Mouse (Mus musculus) stomach, embryonic 15.5 days (tissue): ENCODE data around the gene Arsb. TPM values are rescaled to one million over a fixed set of nuclear protein-coding genes. Genes with fewer than 3 reads are reported as not detected.
"Not testable (repeated sequence)": the region's sequence is repeated elsewhere in the genome, so short reads cannot be mapped to it uniquely, and the experiment has no call there.

Experiments used
- ATAC-seq: fragments of 200-750 bp; cut with Nextera tagmentation; 2 replicates; pipeline ENCODE4 v1.8.0; 2017; ENCODE audit warnings: low read depth, moderate number of reproducible peaks, moderate TSS enrichment; ENCODE audit not compliant: insufficient read depth, low FRiP score
- H3K27ac ChIP-seq: fragments of 300-500 bp; sonication (generic); 2 replicates; pipeline ENCODE4 v1.5.1; 2015; ENCODE audit warnings: mild to moderate bottlenecking, inconsistent platforms
- H3K27me3 ChIP-seq: fragments of 300-500 bp; sonication (generic); replicated peaks from 2 replicates; pipeline ENCODE4 v1.6.1; 2015; ENCODE audit warnings: inconsistent platforms
- H3K36me3 ChIP-seq: fragments of 300-500 bp; sonication (generic); 2 replicates; pipeline ENCODE4 v1.6.1; 2015; ENCODE audit warnings: inconsistent platforms
- H3K4me1 ChIP-seq: fragments of 300-500 bp; sonication (generic); 2 replicates; pipeline ENCODE4 v1.6.1; 2015; ENCODE audit warnings: inconsistent platforms
- H3K4me2 ChIP-seq: fragments of 300-500 bp; sonication (generic); 2 replicates; pipeline ENCODE4 v1.6.1; 2015; ENCODE audit warnings: mild to moderate bottlenecking, inconsistent platforms
- H3K4me3 ChIP-seq: fragments of 300-500 bp; sonication (generic); replicated peaks from 2 replicates; pipeline ENCODE4 v1.5.1; 2015; ENCODE audit warnings: inconsistent platforms
- H3K9ac ChIP-seq: fragments of 300-500 bp; sonication (generic); 2 replicates; pipeline ENCODE4 v1.6.1; 2015; ENCODE audit warnings: inconsistent platforms
- H3K9me3 ChIP-seq: fragments of 300-500 bp; sonication (generic); 2 replicates; pipeline ENCODE4 v1.6.1; 2016; ENCODE audit warnings: inconsistent platforms
- WGBS: fragments of 180-500 bp; shearing (Covaris S2); methylation state at CpG from one replicate; pipeline ENCODE4 v1.1.7; 2015; 5-methylcytosine and 5-hydroxymethylcytosine counted together
- polyA plus RNA-seq: library from polyadenylated mRNA; unstranded; fragments of >200 nt; fragmentation: Nextera tagmentation; extraction: Ambion mirVana; gene quantifications from 2 replicates; pipeline ENCODE4 v1.2.1, GENCODE M21; 2015

Arsb gene
- polyA plus RNA-seq, 1 experiment from 2014 or later = 10.5 TPM

GRCm38 (mm10) chr13:93793643-93794182, 22.3 kb downstream of the Arsb start:
- Histone ChIP-seq H3K4me1 (no peaks in the 10 kb centered on the region), H3K4me3 (no peak overlapping the region), H3K27me3 (no peaks in the 10 kb centered on the region), H3K36me3 (no peaks in the 10 kb centered on the region), H3K4me2 (no peak overlapping the region), H3K9ac (no peak overlapping the region), H3K9me3 (no peaks in the 10 kb centered on the region), H3K27ac (no peak overlapping the region)
- ATAC-seq = no peak
- WGBS = 83% methylated on average over 10 of the region's 10 CpGs

- Histone ChIP-seq H3K9me3 (no peaks in the 10 kb centered on the region), H3K36me3 (no peaks in the 10 kb centered on the region), H3K4me3 (no peak overlapping the region), H3K27ac (no peak overlapping the region), H3K4me2 (no peak overlapping the region), H3K4me1 (no peaks in the 10 kb centered on the region), H3K27me3 (no peaks in the 10 kb centered on the region), H3K9ac (no peak overlapping the region)
- no peak for ATAC-seq
- 73% methylated on average over 5 of the region's 5 CpGs for WGBS
Observed at GRCm38 (mm10) chr13:93797011-93797600, 25.7 kb downstream of the Arsb start.

DNA sequence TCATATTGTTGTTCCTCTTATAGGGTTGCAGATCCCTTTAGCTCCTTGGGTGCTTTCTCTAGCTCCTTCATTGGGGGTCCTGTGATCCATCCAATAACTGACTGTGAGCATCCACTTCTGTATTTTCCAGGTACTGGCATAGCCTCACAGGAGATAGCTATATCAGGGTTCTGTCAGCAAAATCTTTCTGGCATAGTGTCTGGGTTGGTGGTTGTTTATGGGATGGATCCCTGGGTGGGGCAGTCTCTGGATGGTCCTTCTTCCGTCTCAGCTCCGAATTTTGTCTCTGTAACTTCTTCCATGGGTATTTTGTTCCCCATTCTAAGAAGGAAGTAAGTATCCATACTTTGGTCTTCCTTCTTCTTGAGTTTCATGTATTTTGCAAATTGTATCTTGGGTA, 38.9 kb downstream of the Arsb start:
- H3K36me3 ChIP-seq, H3K4me3 ChIP-seq, H3K4me1 ChIP-seq, ATAC-seq, H3K9ac ChIP-seq, H3K27me3 ChIP-seq, H3K27ac ChIP-seq, H3K4me2 ChIP-seq, H3K9me3 ChIP-seq: not testable (repeated sequence)
- 83% methylated on average over 2 of the region's 2 CpGs for WGBS

GRCm38 (mm10) chr13:93814081-93814480, 42.7 kb downstream of the Arsb start:
- Histone ChIP-seq H3K4me3 (no peak overlapping the region), H3K27me3 (no peaks in the 10 kb centered on the region), H3K4me1 (no peaks in the 10 kb centered on the region), H3K36me3 (no peaks in the 10 kb centered on the region), H3K4me2 (no peak overlapping the region), H3K9ac (no peak overlapping the region), H3K27ac (no peak overlapping the region), H3K9me3 (no peaks in the 10 kb centered on the region)
- ATAC-seq = no peak
- 81% methylated on average over 6 of the region's 6 CpGs for WGBS

DNA sequence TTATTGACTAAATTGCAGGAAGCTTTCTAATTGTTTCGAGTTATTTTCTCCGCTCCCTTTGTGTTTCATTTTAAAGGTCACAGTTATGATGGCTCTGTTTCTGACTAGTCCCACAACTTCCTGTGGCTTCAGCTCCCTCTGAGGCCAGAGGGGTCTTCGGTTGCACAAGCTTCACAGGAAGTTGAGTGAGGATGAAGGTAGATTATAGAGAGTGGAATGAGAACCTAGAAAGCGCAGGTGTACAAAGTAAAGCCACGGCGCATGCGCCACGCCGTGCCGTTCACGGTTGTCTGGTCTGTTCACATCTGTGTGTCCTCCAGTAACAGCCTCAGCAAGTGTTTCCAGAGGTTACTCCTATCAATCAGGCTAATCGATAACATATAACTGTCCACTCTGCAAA, 43.2 kb downstream of the Arsb start:
- no peak overlapping the region for H3K27ac ChIP-seq
- no peak overlapping the region for H3K4me2 ChIP-seq
- no peaks in the 10 kb centered on the region for H3K36me3 ChIP-seq
- 89% methylated on average over 12 of the region's 12 CpGs for WGBS
- H3K27me3 ChIP-seq = no peaks in the 10 kb centered on the region
- no peaks in the 10 kb centered on the region for H3K9me3 ChIP-seq
- H3K4me3 ChIP-seq = no peak overlapping the region
- H3K4me1 ChIP-seq = no peaks in the 10 kb centered on the region
- no peak overlapping the region for H3K9ac ChIP-seq
- no peak for ATAC-seq

DNA sequence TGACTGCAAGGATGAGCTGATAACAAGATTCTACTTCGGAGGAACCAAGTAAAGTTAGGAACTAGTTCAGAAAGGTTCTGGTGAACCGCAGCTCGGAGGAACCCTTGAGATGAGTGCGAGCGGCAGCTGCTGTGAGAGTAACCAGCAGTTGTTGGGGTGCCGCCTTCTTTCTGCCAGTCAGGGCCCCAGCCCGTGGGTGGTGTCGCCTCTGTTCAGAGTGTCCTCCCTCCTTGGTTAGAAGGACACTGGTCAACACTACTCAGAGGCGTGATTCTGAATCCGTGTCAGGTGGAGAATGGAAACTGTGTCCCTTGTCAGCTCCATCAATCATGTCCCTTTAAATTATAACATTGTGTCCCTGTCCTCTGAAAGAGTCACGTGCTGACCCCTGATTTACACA, 43.7 kb downstream of the Arsb start:
- Histone ChIP-seq H3K9me3 (no peaks in the 10 kb centered on the region), H3K27ac (no peak overlapping the region), H3K27me3 (no peaks in the 10 kb centered on the region), H3K9ac (no peak overlapping the region), H3K4me2 (no peak overlapping the region), H3K4me3 (no peak overlapping the region), H3K4me1 (no peaks in the 10 kb centered on the region), H3K36me3 (no peaks in the 10 kb centered on the region)
- no peak for ATAC-seq
- 87% methylated on average over 11 of the region's 11 CpGs for WGBS

DNA sequence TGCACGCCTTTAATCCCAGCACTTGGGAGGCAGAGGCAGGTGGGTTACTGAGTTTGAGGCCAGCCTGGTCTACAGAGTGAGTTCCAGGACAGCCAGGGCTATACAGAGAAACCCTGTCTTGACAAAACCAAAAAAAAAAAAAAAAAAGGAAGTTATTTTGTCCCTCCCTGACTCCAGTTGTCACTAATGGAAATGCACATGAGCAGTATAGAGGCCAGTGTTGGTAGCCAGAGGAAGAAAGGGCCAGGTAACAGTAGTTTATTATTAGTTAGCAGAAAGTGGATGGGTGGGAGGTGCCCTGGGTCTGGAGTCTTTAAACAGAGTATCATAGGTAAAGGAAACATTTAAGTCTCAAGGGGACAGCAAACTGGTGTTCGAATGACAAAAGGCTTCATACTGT, 44.7 kb downstream of the Arsb start:
- Histone ChIP-seq H3K36me3 (no peaks in the 10 kb centered on the region), H3K9ac (no peak overlapping the region), H3K27me3 (no peaks in the 10 kb centered on the region), H3K4me1 (no peaks in the 10 kb centered on the region), H3K4me2 (no peak overlapping the region), H3K27ac (no peak overlapping the region), H3K4me3 (no peak overlapping the region), H3K9me3 (no peaks in the 10 kb centered on the region)
- WGBS = 83% methylated on average over 2 of the region's 2 CpGs
- no peak for ATAC-seq

DNA sequence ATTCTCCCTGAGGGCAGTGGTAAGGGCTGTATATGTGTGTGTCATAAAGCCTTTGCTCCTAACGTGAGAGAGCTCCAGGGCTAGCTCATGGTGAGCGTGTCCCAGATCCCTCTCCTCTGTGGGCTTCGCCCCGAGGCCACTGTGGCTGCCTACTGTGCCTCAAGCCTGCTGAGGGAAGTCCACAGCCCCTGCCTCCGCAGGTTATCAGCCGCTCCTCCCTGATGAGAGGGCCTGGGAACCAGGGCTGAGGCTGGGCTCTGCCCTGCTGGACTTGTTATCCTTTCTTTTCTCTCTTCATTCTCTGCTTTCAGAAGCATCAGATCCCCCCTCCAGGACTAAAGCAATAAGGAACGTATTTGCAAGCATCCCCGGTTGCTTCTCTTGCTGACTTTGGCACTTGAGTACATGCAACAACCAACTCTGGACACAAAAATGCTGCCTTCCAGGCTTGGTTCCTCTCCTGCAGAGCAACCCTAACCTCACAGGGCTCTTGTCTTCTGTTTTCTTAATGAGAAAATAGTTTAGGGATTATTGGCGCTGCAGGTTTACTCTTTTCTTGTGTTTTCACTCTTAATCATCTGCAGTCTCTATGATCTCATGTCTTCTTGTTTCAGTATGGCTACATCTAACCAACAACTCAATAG, 45.4 kb downstream of the Arsb start:
- Histone ChIP-seq H3K4me3 (no peak overlapping the region), H3K27me3 (no peaks in the 10 kb centered on the region)
- WGBS = 72% methylated on average over 9 of the region's 9 CpGs

DNA sequence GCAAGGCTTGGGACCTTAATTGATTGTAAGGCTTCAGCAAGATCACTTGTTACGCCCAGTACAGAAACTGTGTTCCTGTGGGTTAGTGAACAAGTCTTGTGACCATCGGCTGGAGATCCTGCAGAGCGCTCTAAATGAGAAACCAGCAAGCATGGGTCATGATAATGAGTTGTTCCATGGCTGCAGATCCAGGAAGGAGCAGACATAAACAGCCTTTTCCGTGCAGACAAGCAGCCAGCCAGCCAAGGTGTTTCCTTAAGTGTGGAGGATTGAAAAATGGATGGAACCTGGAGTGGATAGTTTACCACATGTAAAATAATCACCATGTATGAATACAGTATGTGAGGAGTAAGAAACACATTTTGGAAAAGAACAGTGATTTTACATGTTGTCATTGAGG, 48.7 kb downstream of the Arsb start:
- Histone ChIP-seq H3K4me2 (no peak overlapping the region), H3K4me3 (no peak overlapping the region), H3K27ac (no peak overlapping the region), H3K9me3 (no peaks in the 10 kb centered on the region), H3K9ac (no peak overlapping the region), H3K4me1 (no peaks in the 10 kb centered on the region), H3K36me3 (no peaks in the 10 kb centered on the region), H3K27me3 (no peaks in the 10 kb centered on the region)
- 70% methylated on average over 4 of the region's 4 CpGs for WGBS
- ATAC-seq = no peak

More for the DNA sequence above, 45.4 kb downstream of the Arsb start:
- H3K36me3 ChIP-seq = no peaks in the 10 kb centered on the region
- no peak for ATAC-seq
- H3K9ac ChIP-seq = no peak overlapping the region
- no peaks in the 10 kb centered on the region for H3K9me3 ChIP-seq
- no peak overlapping the region for H3K27ac ChIP-seq
- no peaks in the 10 kb centered on the region for H3K4me1 ChIP-seq
- no peak overlapping the region for H3K4me2 ChIP-seq

DNA sequence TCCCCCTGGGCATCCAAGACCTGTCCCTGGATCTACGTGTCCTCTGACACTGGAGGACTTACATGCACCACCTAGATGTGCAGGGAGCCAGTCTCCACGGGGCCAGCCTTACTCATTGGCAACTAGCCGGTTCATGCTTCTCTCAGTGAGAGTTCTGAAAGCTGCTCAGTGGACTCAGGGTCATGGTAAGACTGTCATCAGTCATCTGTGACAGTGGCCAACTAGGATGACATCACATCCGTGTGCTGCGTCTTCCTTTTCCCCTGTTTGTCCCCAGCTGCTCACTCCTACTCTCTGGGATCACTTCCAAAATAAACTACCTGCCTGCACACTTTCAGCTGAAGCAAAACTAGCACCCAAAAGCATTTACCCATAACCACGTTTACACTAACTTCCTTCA, 50.6 kb downstream of the Arsb start:
- WGBS = 43% methylated on average over 6 of the region's 6 CpGs
- ATAC-seq = no peak
- Histone ChIP-seq H3K36me3 (no peaks in the 10 kb centered on the region), H3K9ac (no peak overlapping the region), H3K4me1 (no peaks in the 10 kb centered on the region), H3K27ac (no peak overlapping the region), H3K4me3 (no peak overlapping the region), H3K27me3 (no peaks in the 10 kb centered on the region), H3K9me3 (no peaks in the 10 kb centered on the region), H3K4me2 (no peak overlapping the region)

- WGBS = 85% methylated on average over 7 of the region's 7 CpGs
- H3K9ac ChIP-seq = no peak overlapping the region
Observed at GRCm38 (mm10) chr13:93825792-93826558, 54.5 kb downstream of the Arsb start.

GRCm38 (mm10) chr13:93827745-93828144, 56.3 kb downstream of the Arsb start:
- no peak for ATAC-seq
- Histone ChIP-seq H3K9me3 (no peaks in the 10 kb centered on the region), H3K4me3 (no peak overlapping the region), H3K4me1 (no peaks in the 10 kb centered on the region), H3K27me3 (no peaks in the 10 kb centered on the region), H3K27ac (no peak overlapping the region), H3K36me3 (no peaks in the 10 kb centered on the region), H3K9ac (no peak overlapping the region), H3K4me2 (no peak overlapping the region)
- WGBS = 61% methylated on average over 2 of the region's 2 CpGs

More at GRCm38 (mm10) chr13:93825792-93826558, 54.5 kb downstream of the Arsb start:
- no peaks in the 10 kb centered on the region for H3K36me3 ChIP-seq
- no peak overlapping the region for H3K4me2 ChIP-seq
- no peaks in the 10 kb centered on the region for H3K4me1 ChIP-seq
- no peak overlapping the region for H3K27ac ChIP-seq
- no peak overlapping the region for H3K4me3 ChIP-seq
- no peaks in the 10 kb centered on the region for H3K9me3 ChIP-seq
- ATAC-seq = no peak
- no peaks in the 10 kb centered on the region for H3K27me3 ChIP-seq
